Mouse (Mus musculus) layer of hippocampus, adult 9-10 months (tissue): ENCODE measurements around the gene Trit1.

Experiments
- DNase-seq: peaks from one replicate; pipeline ENCODE4 v3.0.0; 2022; ENCODE audit warnings: low spot score

Trit1 gene

GRCm38 (mm10) chr4:123050681-123051211 lies 34.3 kb downstream of the Trit1 start:
- DNase-seq = peak; percentile 43

- peak; percentile 37 for DNase-seq
Measured at GRCm38 (mm10) chr4:123053179-123053578, 36.8 kb downstream of the Trit1 start.

- DNase-seq = no peak
Measured at GRCm38 (mm10) chr4:123054172-123054790, 37.9 kb downstream of the Trit1 start.

GRCm38 (mm10) chr4:123056560-123057109 lies 40.2 kb downstream of the Trit1 start:
- DNase-seq = no peak

GRCm38 (mm10) chr4:123057957-123058356 lies 41.6 kb downstream of the Trit1 start:
- no peak for DNase-seq

- DNase-seq = no peak
Measured at GRCm38 (mm10) chr4:123061744-123062143, 45.3 kb downstream of the Trit1 start.

- no peak for DNase-seq
Measured at GRCm38 (mm10) chr4:123068646-123069045, 52.2 kb downstream of the Trit1 start.

- no peak for DNase-seq
Measured at GRCm38 (mm10) chr4:123071266-123071966, 55.0 kb downstream of the Trit1 start.

- no peak for DNase-seq
Measured at GRCm38 (mm10) chr4:123076928-123077327, 60.5 kb downstream of the Trit1 start.

GRCm38 (mm10) chr4:123078231-123078630 lies 61.8 kb downstream of the Trit1 start:
- DNase-seq = no peak

- no peak for DNase-seq
Measured at GRCm38 (mm10) chr4:123080791-123081190, 64.4 kb downstream of the Trit1 start.

- DNase-seq = no peak
Measured at GRCm38 (mm10) chr4:123082283-123083163, 66.1 kb downstream of the Trit1 start.

- no peak for DNase-seq
Measured at GRCm38 (mm10) chr4:123083323-123083902, 67.0 kb downstream of the Trit1 start.

GRCm38 (mm10) chr4:123085290-123085689 lies 68.9 kb downstream of the Trit1 start:
- no peak for DNase-seq

- no peak for DNase-seq
Measured at GRCm38 (mm10) chr4:123086381-123086780, 70.0 kb downstream of the Trit1 start.

- DNase-seq = no peak
Measured at GRCm38 (mm10) chr4:123092621-123093020, 76.2 kb downstream of the Trit1 start.

- DNase-seq = no peak
Measured at GRCm38 (mm10) chr4:123093064-123093776, 76.8 kb downstream of the Trit1 start.

- DNase-seq = no peak
Measured at GRCm38 (mm10) chr4:123093869-123094268, 77.5 kb downstream of the Trit1 start.
